Comparison of ENCODE assay signal across 23 mouse cellular contexts in genomic region chr7:35139880-35140279, GRCm38 (mm10). TPM values are rescaled to one million over a fixed set of nuclear protein-coding genes. Genes with fewer than 3 reads are reported as not detected.
DNase-seq lines count a peak whose midpoint lies in the region; ATAC-seq and TF ChIP-seq lines count a peak whose summit lies in the region.
"Had no signal": no experiment of that assay in that cellular context is flagged by ENCODE, and none has a peak within 500 bp of the region (broad histone marks: within the 10 kb centered on the region; RNA-seq: fewer than 3 reads in every experiment).

No protein-coding gene starts in this region.

- peak; percentile 54 for DNase-seq in CD4-positive helper T cell, adult 2 months (ENCODE audit: low read depth, low spot score)
- peak; percentile 60 for DNase-seq in CH12.LX (ENCODE audit: extremely low read depth)
- no peak for DNase-seq in c-Kit-positive CD71-positive TER-119-positive erythroid progenitor cells, embryonic 14.5 days (ENCODE audit: low spot score)
- no peak for DNase-seq in gastrocnemius, adult 18-20 months (ENCODE audit: low spot score)
- no peak for DNase-seq in cerebellum, adult 11 months
- DNase-seq in left cerebral cortex, postnatal 10 days (ENCODE audit: extremely low spot score in 1 of 2, low spot score in 2 of 2): no peak
- DNase-seq: adrenal gland, postnatal 10 days; cerebellum, adult 8-10 months; cerebellum, postnatal 25 days; gastrocnemius, adult 2 months; gastrocnemius, postnatal 25 days; heart, adult 11 months; kidney, adult 11 months; kidney, adult 9 months had no signal

- dilution Hi-C loops in CH12.LX (cut with MboI; ENCODE audit: extremely low pct_ligation_motif_present, extremely low pct_unique_long_range_greater_than_20kb, low sequenced_read_pairs): no loop called here

- peak; percentile 94 for TF ChIP-seq EP300 in CH12.LX (IDR thresholded peaks at IDR 0.05; ENCODE audit: low read length)

- H3K9ac ChIP-seq in CH12.LX (ENCODE audit: insufficient read depth, low read depth): no peak overlapping the region
- H3K9ac ChIP-seq: embryonic facial prominence, embryonic 13.5 days; forebrain, embryonic 12.5 days; heart, embryonic 13.5 days; hindbrain, embryonic 14.5 days had no signal

- peaks cover 12 to 43% of the 10 kb centered on the region in 2 experiments for H3K4me1 ChIP-seq in CH12.LX (ENCODE audit: control insufficient read depth in 1 of 2, insufficient read depth in 2 of 2)
- H3K4me1 ChIP-seq: forebrain, embryonic 12.5 days had no signal

- in situ Hi-C loops in CH12.LX (cut with MboI; ENCODE audit: low pct_ligation_motif_present, low pct_unique_long_range_greater_than_20kb, low sequenced_read_pairs): no loop called here

- no peak for TF ChIP-seq POLR2A in CH12.LX (IDR thresholded peaks at IDR 0.05; ENCODE audit: low read depth, low read length)

- no peaks in the 10 kb centered on the region for H3K9me3 ChIP-seq in CH12.LX (replicated peaks; ENCODE audit: low read length)
- H3K9me3 ChIP-seq: embryonic facial prominence, embryonic 13.5 days; forebrain, embryonic 12.5 days; G1E; heart, embryonic 13.5 days; hindbrain, embryonic 10.5 days had no signal

- 33% methylated on average over 5 of the region's 5 CpGs for WGBS in macrophage (ENCODE audit: missing documents)

- intact Hi-C loops in left cerebral cortex, postnatal 10 days (cut with DNase I): no loop called here

- no peak for TF ChIP-seq RAD21 in CH12.LX (IDR thresholded peaks at IDR 0.05; ENCODE audit: low read depth, low read length)

- H3K27ac ChIP-seq in CH12.LX (ENCODE audit: insufficient read depth, low read depth) (no peak overlapping the region), macrophage (0 out of 2 replicates have a peak overlapping the region, but pooled peaks have one; percentile 1)
- H3K27ac ChIP-seq: forebrain, embryonic 12.5 days; gastrocnemius, adult 2 months; heart, embryonic 13.5 days; hindbrain, embryonic 10.5 days; hindbrain, embryonic 14.5 days had no signal

- no peak for TF ChIP-seq CTCF in CH12.LX (conservative IDR thresholded peaks at IDR 0.05 in 1 of 2, IDR thresholded peaks at IDR 0.05 in 1 of 2; ENCODE audit: low read depth in 2 of 2, low read length in 2 of 2)

- H3K4me2 ChIP-seq in CH12.LX (ENCODE audit: insufficient read depth, low read depth, poor library complexity, severe bottlenecking): no peak overlapping the region
- H3K4me2 ChIP-seq: embryonic facial prominence, embryonic 13.5 days; forebrain, embryonic 12.5 days; heart, embryonic 13.5 days; hindbrain, embryonic 14.5 days had no signal

- peak; percentile 67 for ATAC-seq in granulocyte monocyte progenitor cell, adult 5-6 weeks (replicated peaks; ENCODE audit: poor library complexity, severe bottlenecking)
- ATAC-seq: forebrain, embryonic 16.5 days had no signal

- H3K79me2 ChIP-seq in CH12.LX (replicated peaks; ENCODE audit: control insufficient read depth, extremely low read depth, insufficient read depth, poor library complexity, severe bottlenecking): no peaks in the 10 kb centered on the region
- no peaks in the 10 kb centered on the region for H3K79me2 ChIP-seq in macrophage (ENCODE audit: inconsistent target)

- no peak overlapping the region for H3K4me3 ChIP-seq in CH12.LX (replicated peaks in 1 of 3; ENCODE audit: low read depth in 2 of 3, low read length in 2 of 3, poor library complexity in 1 of 3)
- H3K4me3 ChIP-seq in macrophage (ENCODE audit: inconsistent target): no peak overlapping the region
- H3K4me3 ChIP-seq: embryonic facial prominence, embryonic 13.5 days; forebrain, embryonic 12.5 days; gastrocnemius, adult 2 months; heart, embryonic 13.5 days; hindbrain, embryonic 10.5 days had no signal

- no peaks in the 10 kb centered on the region for H3K27me3 ChIP-seq in CH12.LX (replicated peaks)

- H3K36me3 ChIP-seq in CH12.LX (replicated peaks in 1 of 2; ENCODE audit: control insufficient read depth in 1 of 2, insufficient read depth in 1 of 2, low read length in 1 of 2): no peaks in the 10 kb centered on the region
- no peaks in the 10 kb centered on the region for H3K36me3 ChIP-seq in macrophage (ENCODE audit: inconsistent target)
- H3K36me3 ChIP-seq: embryonic facial prominence, embryonic 13.5 days; forebrain, embryonic 12.5 days; G1E; heart, embryonic 13.5 days; hindbrain, embryonic 10.5 days had no signal

TF ChIP-seq in CH12.LX, 34 proteins besides CTCF, POLR2A, EP300 and RAD21 (continues in another document):
- TF ChIP-seq IRF4 (IDR thresholded peaks at IDR 0.05; ENCODE audit: low read depth, low read length) (peak; percentile 90), ZC3H11A (IDR thresholded peaks at IDR 0.05; ENCODE audit: low read depth, low read length) (no peak), NRF1 (IDR thresholded peaks at IDR 0.05; ENCODE audit: low read depth, low read length) (no peak), ETS1 (conservative IDR thresholded peaks at IDR 0.05; ENCODE audit: low read depth, low read length) (peak; percentile 74), MAZ (IDR thresholded peaks at IDR 0.05; ENCODE audit: low read depth, low read length) (no peak), CHD1 (IDR thresholded peaks at IDR 0.05; ENCODE audit: low read depth, low read length) (no peak), NELFE (IDR thresholded peaks at IDR 0.05; ENCODE audit: low read depth, low read length) (no peak), MYC (IDR thresholded peaks at IDR 0.05; ENCODE audit: low read depth, low read length) (no peak), TBP (conservative IDR thresholded peaks at IDR 0.05; ENCODE audit: low read depth, low read length) (no peak), BHLHE40 (IDR thresholded peaks at IDR 0.05; ENCODE audit: low read depth, low read length) (peak; percentile 60), USF2 (conservative IDR thresholded peaks at IDR 0.05; ENCODE audit: low read depth, low read length) (no peak), ELF1 (IDR thresholded peaks at IDR 0.05; ENCODE audit: low read depth, low read length) (no peak), SIN3A (IDR thresholded peaks at IDR 0.05; ENCODE audit: low read length) (no peak), MEF2A (IDR thresholded peaks at IDR 0.05; ENCODE audit: borderline replicate concordance, low read depth, low read length) (peak; percentile 70; the same call in 1 of the 2 replicates), UBTF (IDR thresholded peaks at IDR 0.05; ENCODE audit: low read depth, low read length) (no peak), ZKSCAN1 (IDR thresholded peaks at IDR 0.05; ENCODE audit: borderline replicate concordance, low read depth, low read length) (no peak), PAX5 (IDR thresholded peaks at IDR 0.05; ENCODE audit: low read length) (no peak), KAT2A (IDR thresholded peaks at IDR 0.05; ENCODE audit: insufficient replicate concordance, low read length) (no peak), E2F4 (IDR thresholded peaks at IDR 0.05; ENCODE audit: insufficient replicate concordance, low read depth, low read length) (no peak), SMC3 (IDR thresholded peaks at IDR 0.05; ENCODE audit: low read depth, low read length) (no peak), HCFC1 (IDR thresholded peaks at IDR 0.05; ENCODE audit: low read depth, low read length) (no peak), CHD2 (IDR thresholded peaks at IDR 0.05; ENCODE audit: low read length) (no peak), USF1 (IDR thresholded peaks at IDR 0.05; ENCODE audit: low read depth, low read length) (no peak), GABPA (IDR thresholded peaks at IDR 0.05; ENCODE audit: insufficient replicate concordance, low read depth, low read length) (no peak), RCOR1 (conservative IDR thresholded peaks at IDR 0.05; ENCODE audit: low read depth, low read length) (0 out of 2 replicates have a peak, but pooled peaks have one; percentile 51), POLR2AphosphoS2 (IDR thresholded peaks at IDR 0.05; ENCODE audit: low read depth, low read length) (no peak), ZNF384 (IDR thresholded peaks at IDR 0.05; ENCODE audit: low read depth, low read length) (no peak), MXI1 (IDR thresholded peaks at IDR 0.05; ENCODE audit: low read depth, low read length) (no peak), ZMIZ1 (IDR thresholded peaks at IDR 0.05; ENCODE audit: low read depth, low read length) (no peak), JUN (IDR thresholded peaks at IDR 0.05; ENCODE audit: insufficient read depth, low read depth, low read length) (peak; percentile 73), MAFK (IDR thresholded peaks at IDR 0.05; ENCODE audit: insufficient replicate concordance, low read length) (peak; percentile 58; the same call in 1 of the 2 replicates), JUND (conservative IDR thresholded peaks at IDR 0.05; ENCODE audit: low read depth, low read length) (peak; percentile 85), TCF12 (IDR thresholded peaks at IDR 0.05; ENCODE audit: low read depth, low read length) (peak; percentile 89)

RNA-seq across cellular contexts. Expression of gene Cebpa, which starts 20.8 kb away (rescaled TPM):
- not detected in 2 replicates for total RNA-seq in CH12.LX (2012; rRNA removed)
- total RNA-seq in CH12.LX (2014; rRNA removed): not detected in 2 replicates
- not detected in 2 replicates for polyA plus RNA-seq in CH12.LX (2012; ENCODE audit: insufficient read length, low read depth)
- 89.6 and 92.8 TPM in 2 replicates for total RNA-seq in granulocyte monocyte progenitor cell, adult 5-6 weeks (2014; fragmentation: Nextera tagmentation)
- 33.3 and 45.1 TPM in 2 replicates for total RNA-seq in granulocyte monocyte progenitor cell, adult 5-6 weeks (2017)
- 10 to 100 TPM in 6 of 26 experiments, 1 to 10 TPM in 20; 1.4 to 55.1 (median 3.8) TPM for total RNA-seq in macrophage (2018; cell fraction: chromatin; rRNA removed)
- total RNA-seq in macrophage (2018; cell fraction: cytosol; rRNA removed): 100 to 1,000 TPM in 9 of 26 experiments, 10 to 100 TPM in 17; 13.7 to 217 (median 83.3) TPM
- 10 to 100 TPM in 24 of 26 experiments, 1 to 10 TPM in 2; 7.7 to 94.0 (median 33.4) TPM for total RNA-seq in macrophage (2018; cell fraction: nucleus; rRNA removed)
- 58.4 to 104 TPM (median 95.9 TPM) in 3 replicates for polyA plus RNA-seq in macrophage (2018)
- 1 to 10 TPM; 3.6 to 6.7 TPM for total RNA-seq in gastrocnemius, adult 18-20 months (2021)
- 1 to 10 TPM; 3.3 to 4.7 TPM for total RNA-seq in left cerebral cortex, postnatal 10 days (2021)
- total RNA-seq: G1E had no signal

RNA-seq across cellular contexts. Expression of gene Slc7a10, which starts 46.3 kb away (rescaled TPM):
- total RNA-seq in CH12.LX (2012; rRNA removed) (not detected in 2 replicates), CH12.LX (2014; rRNA removed) (not detected in 2 replicates)
- polyA plus RNA-seq in CH12.LX (2012; ENCODE audit: insufficient read length, low read depth) (not detected in 2 replicates), macrophage (2018) (not detected in 3 replicates)
- not detected in 2 replicates for total RNA-seq in granulocyte monocyte progenitor cell, adult 5-6 weeks (2014; fragmentation: Nextera tagmentation)
- not detected in 2 replicates for total RNA-seq in granulocyte monocyte progenitor cell, adult 5-6 weeks (2017)
- total RNA-seq in macrophage (2018; cell fraction: chromatin; rRNA removed): not detected
- total RNA-seq in macrophage (2018; cell fraction: cytosol; rRNA removed): not detected
- total RNA-seq in macrophage (2018; cell fraction: nucleus; rRNA removed): not detected
- 1 to 10 TPM in 1 of 2 experiments, under 1 TPM in 1; 0.75 to 1.9 TPM for total RNA-seq in gastrocnemius, adult 18-20 months (2021)
- 10 to 100 TPM; 42.6 to 43.4 TPM for total RNA-seq in left cerebral cortex, postnatal 10 days (2021)
- polyA plus RNA-seq: G1E had no signal

Comparison
In these comparisons a context has a peak if more than half of its experiments do, and no peak if none do; other contexts are left out.
1. DNase-seq: peak in CD4-positive helper T cell, adult 2 months (single experiment) and CH12.LX (single experiment); none in c-Kit-positive CD71-positive TER-119-positive erythroid progenitor cells, embryonic 14.5 days (single experiment), gastrocnemius, adult 18-20 months (single experiment), cerebellum, adult 11 months (single experiment) and left cerebral cortex, postnatal 10 days (0 of 2).
2. RNA of gene Cebpa, which starts 20.8 kb away (total RNA-seq): 33.3 to 92.8 TPM in granulocyte monocyte progenitor cell, adult 5-6 weeks; 3.6 to 6.7 TPM in gastrocnemius, adult 18-20 months, 3.3 to 4.7 TPM in left cerebral cortex, postnatal 10 days and not detected in CH12.LX; every median in the first group is over 4 times any median in the second.
3. RNA of gene Slc7a10, which starts 46.3 kb away (total RNA-seq): 42.6 to 43.4 TPM in left cerebral cortex, postnatal 10 days; 0.75 to 1.9 TPM in gastrocnemius, adult 18-20 months, not detected in CH12.LX and not detected in granulocyte monocyte progenitor cell, adult 5-6 weeks; every median in the first group is over 10 times any median in the second.